Mouse (Mus musculus): Measurements from ENCODE around the gene Tekt3.

- TF ChIP-seq POLR2A (IDR thresholded peaks at IDR 0.05; ENCODE audit: control insufficient read depth, low read depth, low read length) = no peak
- no peak for TF ChIP-seq CTCF (IDR thresholded peaks at IDR 0.05; ENCODE audit: control insufficient read depth, insufficient read depth, insufficient replicate concordance, low read depth, low read length)
Observed at GRCm38 (mm10) chr11:63131001-63131692, 69.7 kb downstream of the Tekt3 start.
